Comparison of ENCODE assay signal across 9 mouse cellular contexts in the genomic region with DNA sequence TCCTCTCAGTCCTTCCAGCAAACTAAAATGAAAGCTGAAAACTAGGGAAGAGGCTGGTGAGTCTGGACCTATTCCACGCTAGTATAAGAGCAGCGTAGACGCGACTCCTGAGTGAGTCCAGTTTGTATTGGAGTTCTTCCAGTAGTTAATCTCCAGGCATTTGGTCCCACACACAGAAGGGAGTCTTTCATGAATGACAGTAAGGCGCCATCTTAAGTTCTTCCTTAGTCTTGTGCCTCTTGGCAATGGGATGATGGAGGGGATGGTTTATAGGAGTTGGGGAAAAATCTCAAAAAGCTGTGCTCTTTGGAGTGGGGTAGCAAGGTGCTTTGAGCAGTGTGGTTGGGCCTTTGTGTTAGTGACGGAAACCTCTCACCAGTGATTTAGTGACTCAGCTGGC. TPM values are rescaled to one million over a fixed set of nuclear protein-coding genes. Genes with fewer than 3 reads are reported as not detected.
DNase-seq lines count a peak whose midpoint lies in the region; ATAC-seq and TF ChIP-seq lines count a peak whose summit lies in the region.
"Had no signal": no experiment of that assay in that cellular context is flagged by ENCODE, and none has a peak within 500 bp of the region (broad histone marks: within the 10 kb centered on the region; RNA-seq: fewer than 3 reads in every experiment).

No protein-coding gene starts in this region.

- H3K36me3 ChIP-seq in heart, embryonic 12.5 days, result peaks cover 11% of the 10 kb centered on the region
- peaks cover 52% of the 10 kb centered on the region for H3K36me3 ChIP-seq in hindbrain, embryonic 10.5 days
- no peaks in the 10 kb centered on the region; the same call in 1 of the 2 replicates for H3K36me3 ChIP-seq in liver, postnatal 0 days (replicated peaks; ENCODE audit: insufficient read depth, low read length)

- DNase-seq in heart, adult 9 months (ENCODE audit: low spot score in 2 of 2), result no peak
- DNase-seq in Muller cell, postnatal 12 days (ENCODE audit: inconsistent ontology term), result peak; percentile 58
- no peak for DNase-seq in hindbrain, embryonic 10.5 days (ENCODE audit: low spot score)
- DNase-seq in liver, postnatal 0 days, result no peak
- DNase-seq in frontal cortex, postnatal 14 days (ENCODE audit: low spot score in 2 of 2), result no peak
- DNase-seq in gastrocnemius, adult 8-10 months (ENCODE audit: low spot score in 2 of 2), result no peak
- no peak for DNase-seq in spleen, postnatal 14 days (ENCODE audit: low spot score in 2 of 2)
- DNase-seq: thymus, postnatal 4 days had no signal

- H3K27ac ChIP-seq in heart, embryonic 12.5 days (ENCODE audit: poor library complexity, severe bottlenecking), result peak overlapping the region; percentile 81
- H3K27ac ChIP-seq in hindbrain, embryonic 10.5 days, result peak overlapping the region; percentile 98
- peak overlapping the region; percentile 87; the same call in 1 of the 2 replicates for H3K27ac ChIP-seq in liver, postnatal 0 days (ENCODE audit: low read depth)

- 44% methylated on average over 6 of the region's 6 CpGs for WGBS in heart, embryonic 12.5 days
- WGBS in hindbrain, embryonic 10.5 days, result 78% methylated on average over 6 of the region's 6 CpGs
- 72% methylated on average over 6 of the region's 6 CpGs for WGBS in liver, postnatal 0 days (ENCODE audit: insufficient replicate concordance)

- no peaks in the 10 kb centered on the region for H3K9me3 ChIP-seq in heart, embryonic 12.5 days (replicated peaks)
- no peaks in the 10 kb centered on the region for H3K9me3 ChIP-seq in hindbrain, embryonic 10.5 days
- H3K9me3 ChIP-seq in liver, postnatal 0 days (ENCODE audit: low read length), result no peaks in the 10 kb centered on the region

- ATAC-seq in heart, embryonic 12.5 days (ENCODE audit: insufficient number of reproducible peaks, low FRiP score), result no peak
- ATAC-seq in liver, postnatal 0 days, result no peak

- no peak for TF ChIP-seq EP300 in liver, postnatal 0 days (IDR thresholded peaks at IDR 0.05; ENCODE audit: low read depth)

- H3K4me3 ChIP-seq in heart, embryonic 12.5 days, result peak overlapping the region; percentile 85
- peak overlapping the region; percentile 84 for H3K4me3 ChIP-seq in hindbrain, embryonic 10.5 days
- no peak overlapping the region for H3K4me3 ChIP-seq in liver, postnatal 0 days (ENCODE audit: low read depth, low read length)

- no peaks in the 10 kb centered on the region for H3K27me3 ChIP-seq in heart, embryonic 12.5 days (replicated peaks)
- peaks cover 8% of the 10 kb centered on the region for H3K27me3 ChIP-seq in hindbrain, embryonic 10.5 days (ENCODE audit: insufficient read depth, poor library complexity, severe bottlenecking)
- no peaks in the 10 kb centered on the region for H3K27me3 ChIP-seq in liver, postnatal 0 days (ENCODE audit: insufficient read depth, low read length)

- TF ChIP-seq CTCF in liver, postnatal 0 days (IDR thresholded peaks at IDR 0.05; ENCODE audit: low read depth), result no peak

- peak overlapping the region; percentile 100 for H3K9ac ChIP-seq in heart, embryonic 12.5 days
- no peak overlapping the region for H3K9ac ChIP-seq in liver, postnatal 0 days (replicated peaks)

- H3K4me1 ChIP-seq in heart, embryonic 12.5 days (replicated peaks), result peaks cover 69% of the 10 kb centered on the region
- peaks cover 89% of the 10 kb centered on the region for H3K4me1 ChIP-seq in hindbrain, embryonic 10.5 days (replicated peaks)
- H3K4me1 ChIP-seq in liver, postnatal 0 days (ENCODE audit: insufficient read depth), result peaks cover 52% of the 10 kb centered on the region

- peak overlapping the region; percentile 92 for H3K4me2 ChIP-seq in heart, embryonic 12.5 days
- peak overlapping the region; percentile 72 for H3K4me2 ChIP-seq in liver, postnatal 0 days (ENCODE audit: low read depth, low read length)

RNA-seq across cellular contexts. Expression of gene A3galt2, which starts 24.9 kb away (rescaled TPM):
- polyA plus RNA-seq in heart, embryonic 12.5 days (2016; fragmentation: Nextera tagmentation; extraction: Ambion mirVana), result 0.09 TPM in 2 replicates
- polyA plus RNA-seq in hindbrain, embryonic 10.5 days (2016; fragmentation: Nextera tagmentation; extraction: Ambion mirVana), result 0.18 and 0.26 TPM in 2 replicates
- polyA plus RNA-seq in liver, postnatal 0 days (2015; fragmentation: Nextera tagmentation; extraction: Ambion mirVana), result not detected in 2 replicates
- not detected for total RNA-seq in gastrocnemius, adult 8-10 months (2022)
